Mouse (Mus musculus) layer of hippocampus, adult 11-12 months (tissue): Measurements from ENCODE around the gene Ncs1.

Source experiments
- DNase-seq: peaks from one replicate; pipeline ENCODE4 v3.0.0; 2022; ENCODE audit warnings: low spot score

The Ncs1 gene

DNA sequence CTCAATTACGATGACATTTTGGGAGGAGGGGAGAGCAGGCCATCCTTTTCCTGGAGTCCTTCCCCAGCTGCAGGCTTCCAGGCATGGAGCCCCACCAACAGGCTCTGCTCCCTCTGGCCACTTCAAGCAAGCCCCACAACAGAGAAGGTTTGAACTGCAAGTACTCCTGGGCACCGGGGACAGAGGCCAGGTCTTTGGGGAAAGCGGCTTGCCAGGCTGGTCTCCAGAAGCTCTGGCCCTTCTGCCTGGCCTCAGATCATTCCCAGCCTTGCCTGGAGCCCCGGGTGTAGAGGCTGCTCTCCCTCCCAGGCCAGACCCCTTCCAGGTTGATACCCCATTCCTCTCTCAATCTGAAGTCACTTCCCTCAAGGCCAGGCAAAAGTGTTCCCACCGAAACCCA, 572 bp upstream of the Ncs1 start:
- no peak for DNase-seq

DNA sequence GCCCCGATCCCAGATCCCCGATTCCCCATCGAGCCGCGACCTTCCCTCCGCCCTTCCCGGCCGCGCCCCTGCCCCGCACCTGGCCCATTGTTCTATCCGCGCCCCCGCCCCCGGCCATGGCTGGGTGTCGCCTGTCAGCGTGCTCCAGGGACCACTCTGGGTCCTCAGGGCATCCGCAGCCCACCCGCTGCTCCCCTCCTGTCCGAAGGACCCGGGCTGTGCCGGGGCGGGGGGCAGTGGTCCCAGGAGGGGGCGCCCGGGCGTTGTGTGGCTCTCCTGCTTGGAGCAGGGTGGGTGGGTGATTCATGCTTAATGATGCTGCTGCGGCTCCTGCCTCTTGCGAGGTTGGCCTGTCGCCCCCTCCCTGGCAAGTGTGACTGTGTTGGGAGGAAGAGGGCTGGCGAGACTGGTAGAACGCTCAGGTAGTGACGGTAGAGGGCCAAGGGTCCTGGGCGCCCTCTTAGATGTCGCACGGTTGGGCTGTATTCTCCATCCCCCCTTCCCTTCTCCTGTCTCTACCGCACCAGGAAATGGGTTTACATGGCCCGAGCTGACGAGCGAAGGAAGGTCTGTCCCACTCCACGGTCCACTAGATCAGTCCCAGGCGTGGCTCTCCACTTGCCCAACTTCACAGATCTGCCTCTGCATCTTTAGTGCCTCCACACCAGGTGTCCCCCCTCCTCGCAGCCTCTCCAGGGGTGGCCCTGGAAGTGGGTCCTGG, 788 bp downstream of the Ncs1 start:
- no peak for DNase-seq

DNA sequence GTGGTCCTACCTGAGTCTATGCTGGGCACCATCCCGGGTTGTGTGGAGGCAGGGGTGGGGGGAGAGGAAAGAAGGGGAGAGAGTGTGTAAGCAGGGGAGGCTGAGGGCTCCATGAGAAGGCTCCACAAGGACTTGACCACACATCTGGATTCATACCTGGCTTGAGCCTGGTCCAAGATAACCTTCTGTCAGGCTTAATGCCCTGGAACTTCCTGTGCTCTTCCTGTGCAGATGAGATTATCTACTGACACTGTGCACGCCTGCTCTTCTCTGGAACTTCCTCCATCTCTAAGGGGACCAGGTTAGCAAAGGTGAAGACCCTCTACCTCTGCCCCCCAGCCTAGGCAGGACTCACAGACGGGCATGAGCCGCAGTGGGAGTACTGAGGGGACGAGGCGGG, 3.2 kb downstream of the Ncs1 start:
- no peak for DNase-seq

DNA sequence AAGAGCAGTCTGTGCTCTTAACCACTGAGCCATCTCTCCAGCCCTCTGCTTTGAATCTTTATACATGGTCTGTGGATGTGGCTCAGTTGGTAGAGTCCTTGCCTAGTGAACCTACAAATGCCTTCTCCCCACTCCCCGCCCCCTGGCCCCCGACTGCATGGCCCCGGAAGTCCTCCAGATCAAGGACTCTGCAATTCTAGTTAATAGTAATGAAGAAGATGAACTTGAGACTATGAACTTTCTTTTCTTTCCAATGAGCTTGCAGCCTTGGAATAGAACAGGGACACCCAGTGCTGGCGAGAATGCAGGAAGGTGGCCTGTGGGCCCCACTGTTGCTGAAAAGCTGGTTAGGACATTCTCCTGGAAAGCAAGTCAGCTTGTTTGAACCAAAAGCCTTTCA, 6.5 kb downstream of the Ncs1 start:
- no peak for DNase-seq

DNA sequence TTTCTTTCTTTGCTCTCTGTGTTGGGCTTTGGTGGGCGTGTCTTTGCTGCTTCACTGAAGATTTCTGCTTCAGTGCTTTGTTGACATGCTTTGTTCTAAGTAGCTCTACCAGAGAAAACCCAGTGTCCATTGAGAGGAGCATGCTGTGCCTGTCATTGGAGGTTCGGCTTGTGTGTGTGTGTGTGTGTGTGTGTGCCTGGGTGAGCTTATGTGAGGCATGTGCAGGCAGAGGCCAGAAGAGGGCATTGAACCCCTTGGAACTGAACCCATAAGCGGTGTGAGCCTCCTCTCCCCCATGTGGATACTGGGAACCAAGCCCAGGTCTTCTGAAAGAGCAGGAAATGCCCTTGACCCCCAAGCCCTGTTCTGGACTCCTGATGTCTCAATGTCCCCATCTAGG, 7.8 kb downstream of the Ncs1 start:
- no peak for DNase-seq

DNA sequence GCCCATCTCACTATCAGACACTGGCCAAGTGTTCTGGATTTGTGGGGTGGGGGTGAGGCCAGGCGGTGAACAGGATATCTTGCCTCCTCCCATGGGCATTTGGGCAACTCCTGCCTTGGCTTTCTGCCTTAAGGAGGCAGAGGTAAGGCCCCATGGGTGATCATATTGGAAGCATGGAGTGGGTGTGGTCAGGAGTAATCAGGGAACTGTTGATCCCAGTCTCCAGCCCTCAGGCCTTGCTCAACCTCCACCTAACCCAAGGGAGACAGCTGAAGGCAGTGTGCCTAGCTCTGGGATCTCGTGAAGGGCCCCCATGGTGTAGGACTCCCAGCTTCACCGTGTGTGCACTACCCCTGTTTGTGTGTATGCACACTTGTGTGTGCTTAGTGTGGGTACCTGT, 9.2 kb downstream of the Ncs1 start:
- DNase-seq, result no peak

DNA sequence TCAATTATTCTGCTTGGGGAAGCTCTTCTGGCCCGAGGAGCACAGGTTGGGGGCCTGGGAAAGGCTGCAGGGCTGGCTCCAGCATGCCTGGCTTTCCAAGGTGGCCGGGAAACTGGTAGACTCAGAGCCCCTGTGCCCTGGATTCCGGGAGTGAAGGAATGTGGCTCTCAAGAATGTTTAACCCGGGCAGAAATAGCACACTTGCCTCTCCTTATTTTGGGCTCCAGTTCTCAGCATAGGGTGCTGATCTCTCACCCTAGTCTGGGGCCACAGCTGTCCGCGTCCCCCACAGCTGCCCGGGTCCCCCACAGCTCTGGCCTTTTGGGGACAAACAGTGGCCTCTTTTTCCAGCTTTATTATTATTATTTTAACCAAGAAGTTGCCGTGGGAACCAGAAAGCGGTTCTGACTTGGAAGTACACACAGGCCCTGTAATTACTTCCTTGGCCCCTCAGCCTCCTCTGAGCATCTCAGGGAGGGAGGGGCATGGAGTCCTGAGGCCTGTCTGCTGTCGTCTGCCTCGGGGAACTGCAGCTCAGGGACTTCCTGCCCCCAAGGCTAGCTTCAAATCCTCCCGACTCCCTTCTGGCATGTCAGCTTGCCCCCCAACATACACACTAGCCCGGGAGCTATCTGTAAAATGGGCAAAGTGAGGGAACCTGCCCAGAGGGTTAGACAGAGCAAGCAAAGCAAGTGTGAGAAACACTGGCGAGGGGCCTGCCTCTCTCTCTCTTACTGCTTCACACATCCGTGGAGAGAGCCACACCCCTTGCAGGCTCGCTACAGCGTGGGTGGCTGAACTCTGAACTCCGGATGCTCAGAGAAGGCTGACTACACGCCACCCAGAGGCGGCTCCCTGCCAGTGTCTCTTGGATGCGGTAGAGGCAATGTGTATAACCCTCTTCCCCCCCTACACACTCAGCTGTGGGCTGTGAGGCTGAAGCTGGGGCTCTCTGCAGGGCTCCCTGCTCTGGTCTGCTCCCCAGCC, 10.6 kb downstream of the Ncs1 start:
- peak; percentile 80 for DNase-seq

DNA sequence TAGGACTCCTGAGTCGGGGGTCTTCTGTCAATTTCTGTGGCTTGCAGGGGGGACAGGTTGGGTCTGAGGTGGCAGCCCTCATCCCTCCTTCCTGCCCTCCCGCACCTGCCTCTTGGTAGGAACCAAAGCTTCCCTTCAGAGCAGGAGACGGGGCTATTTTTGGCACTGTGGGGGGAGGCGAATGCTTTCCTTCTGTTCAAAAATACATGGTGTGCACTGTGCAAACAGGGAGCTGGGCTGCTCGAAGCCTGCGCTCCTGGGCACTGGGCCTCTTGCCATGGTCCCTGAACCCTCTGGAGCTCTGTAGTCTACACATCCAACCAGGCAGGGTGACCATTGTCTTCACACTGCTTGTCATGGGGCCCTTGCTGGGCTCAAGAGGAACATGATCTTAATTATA, 11.5 kb downstream of the Ncs1 start:
- DNase-seq, result peak; percentile 78

DNA sequence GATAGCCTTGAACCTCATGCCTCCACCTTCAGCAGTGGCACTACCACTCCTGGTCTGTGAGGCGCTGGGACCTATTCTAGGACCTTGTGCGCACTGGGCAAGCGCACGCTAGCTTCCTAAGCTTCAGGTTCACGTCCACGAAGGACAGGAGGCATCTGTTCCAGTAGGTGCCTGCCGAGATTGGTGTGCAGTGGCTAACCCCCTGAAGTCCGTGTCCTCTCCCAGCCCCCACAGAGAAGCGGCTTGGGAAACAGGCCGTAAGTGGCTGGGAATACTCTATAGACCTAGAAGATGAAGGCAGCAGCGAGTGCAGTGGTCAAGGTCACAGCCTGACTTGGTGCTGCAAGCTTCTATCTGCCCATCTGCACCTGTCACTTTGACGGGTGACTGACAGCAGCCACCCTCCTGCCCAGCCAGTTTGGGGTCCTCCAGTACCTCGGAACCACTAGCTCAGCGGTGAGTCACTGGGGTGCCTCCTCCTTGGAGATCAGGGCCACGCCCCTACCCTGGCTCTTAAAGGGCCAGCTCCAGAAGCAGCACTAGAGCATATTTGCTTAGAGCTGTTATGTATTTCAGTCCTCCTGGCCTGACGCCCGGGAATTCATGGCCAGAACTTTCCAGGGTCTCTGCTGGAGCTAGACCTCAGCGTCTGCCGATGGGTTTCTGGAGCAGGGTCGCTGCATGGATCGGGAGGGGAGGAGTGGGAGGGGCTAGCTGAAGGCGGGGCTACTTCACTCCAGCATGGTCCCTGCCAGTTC, 13.2 kb downstream of the Ncs1 start:
- peak; percentile 83 for DNase-seq

DNA sequence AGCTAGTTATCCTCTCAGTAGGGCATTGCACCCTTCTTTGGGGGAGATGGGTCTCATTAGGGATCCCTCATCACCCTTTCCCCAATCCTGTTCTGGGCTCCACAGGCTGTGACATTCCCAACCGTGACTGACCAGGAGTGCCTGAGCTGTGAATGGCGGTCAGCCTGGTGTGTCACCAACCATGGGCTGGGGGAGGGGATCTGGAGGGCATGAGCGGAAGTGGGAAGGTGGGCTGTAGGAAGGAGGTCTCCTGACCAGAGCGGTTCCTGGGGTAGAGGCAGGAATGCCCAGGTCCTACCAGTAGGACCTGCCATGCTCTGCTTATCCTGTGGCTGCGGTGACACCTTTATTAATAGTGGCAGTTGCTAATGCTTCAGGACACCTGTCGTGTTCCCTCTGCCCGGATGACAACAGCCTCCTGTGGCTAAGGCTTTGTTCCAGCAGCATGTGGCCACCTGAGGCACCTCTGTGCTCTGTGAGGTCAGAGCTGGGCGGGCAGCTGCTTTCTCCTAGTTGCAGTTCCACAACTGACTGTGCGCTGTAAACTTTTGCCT, 13.8 kb downstream of the Ncs1 start:
- DNase-seq, result no peak

DNA sequence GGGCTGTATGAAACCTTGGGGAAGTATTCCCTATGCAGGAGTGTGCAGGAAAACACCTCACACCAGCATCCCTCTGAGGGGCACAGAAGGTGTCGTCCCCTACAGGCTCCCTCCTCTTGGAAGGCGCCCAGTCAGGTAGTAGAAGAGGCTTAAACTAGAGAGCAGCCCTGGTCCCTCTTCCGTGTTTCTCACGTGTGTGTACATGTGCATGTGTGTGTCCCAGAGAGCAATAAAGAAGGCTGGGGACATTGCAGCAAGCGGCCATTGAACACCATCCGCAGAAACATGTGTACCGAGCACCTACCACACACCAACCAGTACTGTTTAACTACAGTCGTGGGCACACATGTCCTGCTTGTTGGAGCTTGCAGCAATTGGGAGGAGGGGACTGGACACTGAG, 14.9 kb downstream of the Ncs1 start:
- no peak for DNase-seq

DNA sequence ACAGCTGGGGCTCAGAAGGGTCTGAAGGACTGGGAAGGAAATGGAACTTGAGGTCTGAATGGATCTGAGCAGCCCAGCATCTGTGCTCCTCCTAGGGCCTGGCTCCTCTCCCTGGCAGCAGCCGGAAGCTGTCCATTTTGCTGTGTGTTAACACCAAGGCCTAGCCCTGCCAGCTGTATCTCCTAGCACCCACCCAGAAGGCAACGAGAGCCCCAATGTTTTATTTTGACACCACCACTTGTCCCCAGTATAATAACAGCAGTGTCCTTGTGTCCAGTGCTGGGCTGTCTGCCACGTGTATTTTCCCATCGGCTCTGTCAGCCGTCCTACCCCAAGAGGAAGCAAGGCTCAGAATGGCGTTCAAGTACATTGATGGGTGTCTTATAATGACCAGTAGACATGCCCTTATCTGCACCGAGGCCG, 17.4 kb downstream of the Ncs1 start:
- DNase-seq, result peak; percentile 67

DNA sequence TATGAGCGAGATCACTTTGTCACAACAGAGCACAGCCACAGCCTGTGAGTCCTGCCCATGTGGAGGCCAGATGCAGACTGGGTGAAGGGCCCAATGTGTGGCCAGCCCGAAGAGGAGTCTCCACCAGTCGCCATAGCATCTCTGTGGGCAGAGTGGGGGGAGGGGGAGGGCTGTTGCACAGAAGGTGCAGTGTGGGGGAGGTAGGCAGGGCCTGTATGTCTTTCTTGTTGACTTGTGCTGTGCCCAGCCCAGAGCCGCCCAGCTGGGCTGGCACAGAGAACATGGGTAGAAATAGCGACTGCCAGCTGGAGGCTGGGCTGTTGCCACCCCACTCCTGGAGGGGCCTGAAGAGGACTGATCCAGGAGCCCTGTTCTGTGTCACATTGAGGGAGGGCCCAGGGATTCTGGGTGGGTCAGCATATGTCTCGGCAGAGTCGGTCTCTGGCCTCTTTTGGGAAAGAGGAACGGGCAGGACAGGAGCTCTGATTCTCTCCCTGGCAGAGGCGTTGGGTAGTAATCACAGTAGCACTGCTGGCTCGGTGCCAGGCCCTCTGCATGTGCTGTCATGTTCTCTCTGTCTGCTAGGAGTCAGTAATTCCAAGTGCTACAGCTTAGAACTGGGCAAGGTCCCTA, 18.2 kb downstream of the Ncs1 start:
- DNase-seq, result peak; percentile 90

DNA sequence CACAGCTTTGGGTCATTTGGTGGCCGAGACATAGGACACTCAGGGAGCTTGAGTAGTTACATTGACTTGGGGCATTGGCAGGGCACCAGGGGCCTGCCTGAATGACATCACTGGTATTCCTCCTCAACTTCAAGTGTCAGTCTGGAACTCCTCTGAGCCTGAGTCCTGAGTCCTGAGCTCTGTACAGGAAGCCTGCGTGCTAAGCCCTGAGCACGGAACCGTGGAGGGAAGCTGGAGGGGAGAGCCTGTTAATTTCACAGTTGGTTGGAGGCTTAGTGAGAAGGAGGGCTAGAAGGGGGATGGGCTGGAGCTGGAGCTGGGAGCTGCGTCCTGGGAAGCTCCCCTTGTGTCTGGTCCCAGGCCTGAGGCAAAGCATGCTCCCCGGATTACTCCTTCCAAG, 21.8 kb downstream of the Ncs1 start:
- no peak for DNase-seq

DNA sequence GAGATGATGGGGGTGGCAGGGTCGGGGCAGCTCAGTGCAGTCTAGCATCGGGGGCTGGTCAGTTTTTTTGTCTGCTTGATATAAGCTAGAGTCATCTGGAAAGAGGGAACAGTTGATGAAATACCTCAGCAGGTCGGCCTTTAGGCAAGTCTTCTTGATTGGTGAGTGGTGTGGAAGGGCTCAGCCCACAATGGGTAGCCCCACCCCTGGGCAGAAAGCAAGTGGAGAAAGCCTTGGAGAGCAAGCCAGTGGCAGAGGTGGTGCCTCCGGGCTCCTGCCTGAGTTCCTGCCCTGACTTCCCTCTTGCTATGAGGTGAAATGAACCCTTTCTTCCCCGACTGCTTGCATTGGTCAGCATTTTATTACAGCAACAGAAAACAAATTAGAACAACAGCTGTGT, 23.0 kb downstream of the Ncs1 start:
- DNase-seq, result no peak

DNA sequence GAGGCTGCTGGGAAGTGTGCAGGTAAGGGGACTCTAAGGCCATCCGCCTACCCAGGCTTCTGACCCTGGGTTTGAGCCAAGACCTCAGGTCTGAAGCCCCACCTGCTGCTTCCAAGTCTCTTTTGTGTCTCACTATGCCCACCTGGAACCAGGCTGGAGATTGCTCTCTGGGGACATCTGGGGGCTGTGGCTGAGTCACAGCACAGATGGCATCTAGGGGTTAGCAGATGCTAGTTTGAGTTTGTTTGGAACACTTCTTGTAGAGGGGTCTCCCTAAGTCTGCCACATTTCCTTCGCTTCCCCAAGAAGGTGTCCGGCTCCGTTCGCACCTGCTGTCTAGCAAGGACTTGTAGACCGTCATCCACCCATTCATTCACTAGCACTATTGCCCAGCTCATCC, 23.6 kb downstream of the Ncs1 start:
- DNase-seq, result no peak

DNA sequence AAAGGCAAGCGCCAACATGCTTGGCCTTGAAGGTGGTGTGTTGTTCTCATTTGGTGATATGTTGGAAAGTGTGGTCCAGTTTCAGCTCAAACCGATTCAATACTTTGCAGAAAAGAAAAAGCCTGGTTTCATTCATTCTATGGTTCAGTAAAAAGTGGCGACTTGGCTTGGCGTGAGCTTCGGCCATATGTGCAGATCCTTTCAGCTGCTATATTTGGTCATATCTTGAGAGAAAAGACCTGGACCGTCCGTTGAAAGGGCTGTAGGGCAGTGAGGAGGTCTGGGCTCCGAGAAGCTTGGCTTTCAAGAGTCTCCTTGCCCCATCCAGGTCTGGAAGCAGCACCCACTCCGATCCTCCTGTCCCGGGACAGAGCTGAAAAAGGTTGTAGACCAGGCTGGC, 24.2 kb downstream of the Ncs1 start:
- DNase-seq, result no peak

DNA sequence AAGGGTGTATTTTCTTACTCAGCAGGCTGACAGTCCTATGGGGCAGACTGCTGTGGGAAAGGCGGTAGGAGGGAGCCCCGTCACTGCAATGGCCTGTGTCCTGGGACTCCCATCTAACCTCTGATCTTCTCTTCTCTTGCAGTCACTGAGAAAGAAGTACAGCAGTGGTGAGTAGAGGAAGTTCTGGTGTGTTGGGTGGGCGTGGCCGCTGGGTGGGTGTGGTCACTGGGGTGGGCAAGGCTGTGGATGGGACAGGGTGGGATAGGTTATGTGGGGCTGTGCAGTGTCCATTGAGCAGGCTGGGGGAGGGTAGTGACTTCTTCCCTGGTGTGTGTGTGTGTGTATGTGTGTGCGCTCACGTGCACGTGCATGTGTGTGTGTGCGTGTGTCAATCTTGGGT, 24.8 kb downstream of the Ncs1 start:
- no peak for DNase-seq

DNA sequence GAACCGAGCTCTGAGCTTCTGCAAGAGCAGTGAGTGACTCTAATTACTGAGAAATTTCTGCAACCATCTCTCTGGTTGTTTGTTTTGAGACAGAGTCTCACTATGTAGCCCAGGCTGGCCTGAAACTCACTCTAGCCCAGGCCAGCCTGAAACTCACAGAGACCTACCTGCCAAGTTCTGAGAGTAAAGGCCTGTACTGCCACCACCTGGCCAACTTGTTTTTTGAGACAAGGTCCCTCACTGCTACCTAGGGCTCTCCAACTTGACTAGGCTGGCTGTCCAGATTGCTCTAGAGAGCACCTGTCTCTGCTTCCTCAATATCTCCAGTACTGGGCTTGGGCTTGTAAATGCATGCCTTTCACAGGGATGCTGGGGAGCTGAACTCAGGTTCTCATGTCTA, 25.4 kb downstream of the Ncs1 start:
- no peak for DNase-seq

DNA sequence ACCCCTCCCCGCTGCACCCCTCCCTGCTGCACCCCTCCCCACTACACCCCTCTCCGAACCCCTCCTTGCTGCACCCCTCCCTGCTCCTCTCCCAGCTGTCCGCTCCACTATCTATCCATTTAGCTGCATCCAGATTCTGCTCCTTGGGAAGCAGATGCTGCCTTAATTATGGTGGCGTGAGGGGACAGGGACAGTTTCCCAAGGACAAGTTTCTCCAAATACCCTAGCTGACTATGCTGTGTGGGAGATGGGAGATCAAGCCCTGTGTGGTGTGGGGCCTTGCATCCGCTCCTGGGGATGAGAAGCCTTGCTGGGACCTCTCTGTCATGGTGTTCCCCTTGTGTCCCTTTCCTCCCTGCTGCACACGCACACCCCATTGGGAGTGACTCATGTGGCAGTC, 29.4 kb downstream of the Ncs1 start:
- no peak for DNase-seq

DNA sequence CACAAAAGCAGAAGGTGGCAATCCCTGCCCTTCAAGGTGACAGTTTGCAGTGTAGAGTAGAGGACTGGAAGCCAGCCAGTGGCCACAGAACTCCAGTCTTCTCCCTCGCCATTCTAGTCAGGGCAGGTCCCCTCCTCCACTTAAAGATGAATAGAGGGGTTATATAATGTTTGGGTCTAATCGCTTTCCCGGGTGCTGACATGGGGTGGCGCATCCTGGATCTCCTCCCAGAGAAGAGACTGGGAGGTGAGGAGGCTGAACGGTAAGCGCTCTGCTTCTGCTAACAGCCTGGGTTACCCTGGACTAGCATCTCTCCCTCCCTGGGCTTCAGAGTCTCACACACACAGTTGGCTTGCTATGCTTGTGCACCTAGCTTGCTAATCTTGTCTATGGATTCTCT, 32.2 kb downstream of the Ncs1 start:
- no peak for DNase-seq

DNA sequence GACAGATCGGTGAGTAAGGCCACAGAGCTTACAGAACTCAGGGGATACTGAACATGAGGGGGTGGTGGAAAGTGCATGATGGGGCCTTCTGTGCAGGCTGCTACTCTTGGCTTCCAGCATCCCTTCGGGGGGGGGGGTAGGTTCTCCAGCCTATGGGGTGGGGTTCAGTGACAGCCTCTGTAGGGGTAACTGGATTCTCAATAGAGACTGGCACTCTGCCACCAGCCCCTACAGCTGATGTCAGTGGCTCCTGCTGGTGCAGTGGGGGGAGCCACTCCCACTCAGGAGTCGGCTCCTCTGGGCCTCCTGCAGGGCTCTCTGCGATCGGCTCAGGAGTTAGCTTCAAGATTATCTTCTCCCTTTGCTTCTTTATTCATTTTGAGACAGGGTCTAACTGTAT, 32.9 kb downstream of the Ncs1 start:
- DNase-seq, result no peak
